Mouse (Mus musculus): ENCODE measurements around the gene Lamc3. TPM values are rescaled to one million over a fixed set of nuclear protein-coding genes. Genes with fewer than 3 reads are reported as not detected.

The Lamc3 gene
- 0.22 and 0.35 TPM in 2 replicates for polyA plus RNA-seq (2014; fragmentation: Nextera tagmentation; extraction: Ambion mirVana)

GRCm38 (mm10) chr2:31887030-31887429, at the start of gene Lamc3:
Gene Lamc3 (plus strand): TSS chr2:31887291.
- peak; percentile 41 for ATAC-seq (replicated peaks; ENCODE audit: low FRiP score, low TSS enrichment, low read depth)
- Histone ChIP-seq H3K9ac (ENCODE audit: low read length) (no peak within 1 kb of the TSS), H3K4me2 (ENCODE audit: low read length) (peak within 1 kb of the TSS; percentile 36), H3K4me1 (replicated peaks; ENCODE audit: control insufficient read depth, insufficient read depth, low read length) (0 out of 2 replicates have a peak, but pooled peaks cover 5% of the 10 kb centered on the region), H3K4me3 (ENCODE audit: low read depth, low read length) (peak within 1 kb of the TSS; percentile 20; the same call in 1 of the 2 replicates), H3K36me3 (ENCODE audit: control insufficient read depth, insufficient read depth, low read length) (no peaks in the 10 kb centered on the region), H3K27me3 (replicated peaks; ENCODE audit: control insufficient read depth, insufficient read depth, low read length) (peaks cover 50% of the 10 kb centered on the region), H3K27ac (ENCODE audit: low read depth) (no peak within 1 kb of the TSS), H3K9me3 (ENCODE audit: control insufficient read depth, low read length) (no peaks in the 10 kb centered on the region)
- WGBS = 6% methylated on average over 26 of the region's 26 CpGs
- peak; percentile 69 for DNase-seq (ENCODE audit: low spot score)

- Histone ChIP-seq H3K4me3 (ENCODE audit: low read depth, low read length) (no peak overlapping the region), H3K4me1 (replicated peaks; ENCODE audit: control insufficient read depth, insufficient read depth, low read length) (no peaks in the 10 kb centered on the region), H3K27ac (ENCODE audit: low read depth) (no peak overlapping the region), H3K27me3 (replicated peaks; ENCODE audit: control insufficient read depth, insufficient read depth, low read length) (peaks cover 6% of the 10 kb centered on the region), H3K36me3 (ENCODE audit: control insufficient read depth, insufficient read depth, low read length) (no peaks in the 10 kb centered on the region), H3K4me2 (ENCODE audit: low read length) (no peak overlapping the region), H3K9ac (ENCODE audit: low read length) (no peak overlapping the region), H3K9me3 (ENCODE audit: control insufficient read depth, low read length) (no peaks in the 10 kb centered on the region)
- no peak for DNase-seq (ENCODE audit: low spot score)
- ATAC-seq (replicated peaks; ENCODE audit: low FRiP score, low TSS enrichment, low read depth) = no peak
- WGBS = 44% methylated on average over 1 of the region's 1 CpGs
Observed at GRCm38 (mm10) chr2:31838868-31839267, 48.2 kb upstream of the Lamc3 start.

DNA sequence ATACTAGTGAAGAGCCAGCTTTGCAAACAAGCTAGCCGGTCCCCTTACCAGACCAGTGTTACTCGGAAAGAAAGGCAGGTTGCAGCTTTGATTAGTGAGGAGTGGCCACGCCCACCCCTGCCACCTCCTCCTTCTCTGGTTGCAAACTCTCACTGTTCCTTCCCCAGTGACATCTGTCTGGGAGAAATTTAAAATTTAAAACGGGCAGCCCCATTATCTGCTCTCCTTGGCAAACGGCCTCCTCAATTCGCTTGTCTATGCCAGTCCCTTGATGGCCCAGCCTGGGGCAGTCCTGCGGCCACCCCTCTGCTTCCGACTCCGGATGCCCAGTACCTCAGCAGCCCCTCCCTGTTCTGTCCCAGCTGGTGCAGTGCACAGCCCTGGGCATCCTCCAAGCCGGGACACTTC, 42.4 kb upstream of the Lamc3 start:
- peaks cover 48% of the 10 kb centered on the region for H3K27me3 ChIP-seq (replicated peaks; ENCODE audit: control insufficient read depth, insufficient read depth, low read length)
- no peak overlapping the region for H3K9ac ChIP-seq (ENCODE audit: low read length)
- H3K27ac ChIP-seq (ENCODE audit: low read depth) = no peak overlapping the region
- no peak overlapping the region; the same call in 1 of the 2 replicates for H3K4me3 ChIP-seq (ENCODE audit: low read depth, low read length)
- DNase-seq (ENCODE audit: low spot score) (no peak), ATAC-seq (replicated peaks; ENCODE audit: low FRiP score, low TSS enrichment, low read depth) (no peak)
- no peaks in the 10 kb centered on the region for H3K9me3 ChIP-seq (ENCODE audit: control insufficient read depth, low read length)
- 6% methylated on average over 10 of the region's 10 CpGs for WGBS
- no peaks in the 10 kb centered on the region for H3K36me3 ChIP-seq (ENCODE audit: control insufficient read depth, insufficient read depth, low read length)
- no peak overlapping the region for H3K4me2 ChIP-seq (ENCODE audit: low read length)
- peaks cover 13% of the 10 kb centered on the region; the same call in 1 of the 2 replicates for H3K4me1 ChIP-seq (replicated peaks; ENCODE audit: control insufficient read depth, insufficient read depth, low read length)

GRCm38 (mm10) chr2:31845512-31845895, 41.6 kb upstream of the Lamc3 start:
- Histone ChIP-seq H3K27ac (ENCODE audit: low read depth) (no peak overlapping the region), H3K36me3 (ENCODE audit: control insufficient read depth, insufficient read depth, low read length) (no peaks in the 10 kb centered on the region), H3K4me1 (replicated peaks; ENCODE audit: control insufficient read depth, insufficient read depth, low read length) (peaks cover 13% of the 10 kb centered on the region; the same call in 1 of the 2 replicates), H3K27me3 (replicated peaks; ENCODE audit: control insufficient read depth, insufficient read depth, low read length) (peaks cover 48% of the 10 kb centered on the region), H3K9ac (ENCODE audit: low read length) (peak overlapping the region; percentile 5; the same call in 1 of the 2 replicates), H3K4me3 (ENCODE audit: low read depth, low read length) (peak overlapping the region; percentile 53), H3K4me2 (ENCODE audit: low read length) (peak overlapping the region; percentile 97), H3K9me3 (ENCODE audit: control insufficient read depth, low read length) (no peaks in the 10 kb centered on the region)
- 3% methylated on average over 26 of the region's 26 CpGs for WGBS
- ATAC-seq (replicated peaks; ENCODE audit: low FRiP score, low TSS enrichment, low read depth) = no peak
- no peak for DNase-seq (ENCODE audit: low spot score)

GRCm38 (mm10) chr2:31845896-31846691, 41.0 kb upstream of the Lamc3 start, which contains the start of gene Fibcd1:
Gene Fibcd1 (minus strand): TSS chr2:31846005.
- H3K9me3 ChIP-seq (ENCODE audit: control insufficient read depth, low read length) = no peaks in the 10 kb centered on the region
- H3K4me3 ChIP-seq (ENCODE audit: low read depth, low read length) = peak within 1 kb of the TSS; percentile 53
- H3K36me3 ChIP-seq (ENCODE audit: control insufficient read depth, insufficient read depth, low read length) = no peaks in the 10 kb centered on the region
- peaks cover 48% of the 10 kb centered on the region for H3K27me3 ChIP-seq (replicated peaks; ENCODE audit: control insufficient read depth, insufficient read depth, low read length)
- no peak within 1 kb of the TSS for H3K27ac ChIP-seq (ENCODE audit: low read depth)
- under 1% methylated on average over 88 of the region's 88 CpGs for WGBS
- peaks cover 13% of the 10 kb centered on the region; the same call in 1 of the 2 replicates for H3K4me1 ChIP-seq (replicated peaks; ENCODE audit: control insufficient read depth, insufficient read depth, low read length)
- ATAC-seq (replicated peaks; ENCODE audit: low FRiP score, low TSS enrichment, low read depth) = no peak
- H3K9ac ChIP-seq (ENCODE audit: low read length) = peak within 1 kb of the TSS; percentile 5; the same call in 1 of the 2 replicates
- peak; percentile 76 for DNase-seq (ENCODE audit: low spot score)
- peak within 1 kb of the TSS; percentile 97 for H3K4me2 ChIP-seq (ENCODE audit: low read length)

GRCm38 (mm10) chr2:31846692-31847660, 40.1 kb upstream of the Lamc3 start:
- Histone ChIP-seq H3K4me2 (ENCODE audit: low read length) (peak overlapping the region; percentile 97), H3K9me3 (ENCODE audit: control insufficient read depth, low read length) (no peaks in the 10 kb centered on the region), H3K4me1 (replicated peaks; ENCODE audit: control insufficient read depth, insufficient read depth, low read length) (peaks cover 13% of the 10 kb centered on the region; the same call in 1 of the 2 replicates), H3K4me3 (ENCODE audit: low read depth, low read length) (peak overlapping the region; percentile 53), H3K27me3 (replicated peaks; ENCODE audit: control insufficient read depth, insufficient read depth, low read length) (peaks cover 48% of the 10 kb centered on the region), H3K27ac (ENCODE audit: low read depth) (no peak overlapping the region), H3K9ac (ENCODE audit: low read length) (no peak overlapping the region; the same call in 1 of the 2 replicates), H3K36me3 (ENCODE audit: control insufficient read depth, insufficient read depth, low read length) (no peaks in the 10 kb centered on the region)
- DNase-seq (ENCODE audit: low spot score) (peak; percentile 71), ATAC-seq (replicated peaks; ENCODE audit: low FRiP score, low TSS enrichment, low read depth) (0 out of 2 replicates have a peak, but pooled peaks have one; percentile 26)
- 5% methylated on average over 35 of the region's 35 CpGs for WGBS

- H3K9me3 ChIP-seq (ENCODE audit: control insufficient read depth, low read length) = no peaks in the 10 kb centered on the region
- H3K4me2 ChIP-seq (ENCODE audit: low read length) = no peak overlapping the region
- ATAC-seq (replicated peaks; ENCODE audit: low FRiP score, low TSS enrichment, low read depth) = no peak
- H3K27me3 ChIP-seq (replicated peaks; ENCODE audit: control insufficient read depth, insufficient read depth, low read length) = peaks cover 48% of the 10 kb centered on the region
- no peak overlapping the region for H3K9ac ChIP-seq (ENCODE audit: low read length)
- DNase-seq (ENCODE audit: low spot score) = peak; percentile 69
- no peaks in the 10 kb centered on the region for H3K36me3 ChIP-seq (ENCODE audit: control insufficient read depth, insufficient read depth, low read length)
- no peak overlapping the region for H3K27ac ChIP-seq (ENCODE audit: low read depth)
- WGBS = 12% methylated on average over 6 of the region's 6 CpGs
- no peak overlapping the region for H3K4me3 ChIP-seq (ENCODE audit: low read depth, low read length)
- H3K4me1 ChIP-seq (replicated peaks; ENCODE audit: control insufficient read depth, insufficient read depth, low read length) = peaks cover 13% of the 10 kb centered on the region; the same call in 1 of the 2 replicates
Observed at GRCm38 (mm10) chr2:31847908-31848307, 39.2 kb upstream of the Lamc3 start.

- Histone ChIP-seq H3K9me3 (ENCODE audit: control insufficient read depth, low read length) (no peaks in the 10 kb centered on the region), H3K4me2 (ENCODE audit: low read length) (no peak overlapping the region), H3K27ac (ENCODE audit: low read depth) (no peak overlapping the region), H3K9ac (ENCODE audit: low read length) (no peak overlapping the region), H3K4me3 (ENCODE audit: low read depth, low read length) (no peak overlapping the region), H3K4me1 (replicated peaks; ENCODE audit: control insufficient read depth, insufficient read depth, low read length) (peaks cover 17% of the 10 kb centered on the region; the same call in 1 of the 2 replicates), H3K36me3 (ENCODE audit: control insufficient read depth, insufficient read depth, low read length) (no peaks in the 10 kb centered on the region), H3K27me3 (replicated peaks; ENCODE audit: control insufficient read depth, insufficient read depth, low read length) (peaks cover 29% of the 10 kb centered on the region)
- no peak for DNase-seq (ENCODE audit: low spot score)
- no peak for ATAC-seq (replicated peaks; ENCODE audit: low FRiP score, low TSS enrichment, low read depth)
- WGBS = 38% methylated on average over 12 of the region's 12 CpGs
Observed at GRCm38 (mm10) chr2:31850141-31850540, 37.0 kb upstream of the Lamc3 start.
